Comparison of ENCODE assay signal across 8 mouse cellular contexts in genomic region chr7:141435856-141436522, GRCm38 (mm10). TPM values are rescaled to one million over a fixed set of nuclear protein-coding genes. Genes with fewer than 3 reads are reported as not detected.
DNase-seq lines count a peak whose midpoint lies in the region; ATAC-seq and TF ChIP-seq lines count a peak whose summit lies in the region.

No protein-coding gene starts in this region.

- no peaks in the 10 kb centered on the region for H3K9me3 ChIP-seq in kidney, embryonic 15.5 days (replicated peaks)
- H3K9me3 ChIP-seq in hindbrain, embryonic 15.5 days: no peaks in the 10 kb centered on the region
- H3K9me3 ChIP-seq in midbrain, embryonic 15.5 days: no peaks in the 10 kb centered on the region

- H3K27ac ChIP-seq in kidney, embryonic 15.5 days: no peak overlapping the region
- H3K27ac ChIP-seq in cortical plate, adult 2 months (ENCODE audit: insufficient read depth, low read length): peak overlapping the region; percentile 50; the same call in 1 of the 2 replicates
- H3K27ac ChIP-seq in hindbrain, embryonic 15.5 days (replicated peaks): no peak overlapping the region
- peak overlapping the region; percentile 84; the same call in 1 of the 2 replicates for H3K27ac ChIP-seq in midbrain, embryonic 15.5 days

- no peak for TF ChIP-seq CTCF in cortical plate, adult 2 months (IDR thresholded peaks at IDR 0.05; ENCODE audit: extremely low read depth, insufficient read depth, low read length)

- H3K27me3 ChIP-seq in kidney, embryonic 15.5 days: no peaks in the 10 kb centered on the region
- H3K27me3 ChIP-seq in hindbrain, embryonic 15.5 days: no peaks in the 10 kb centered on the region
- H3K27me3 ChIP-seq in midbrain, embryonic 15.5 days (replicated peaks): no peaks in the 10 kb centered on the region

- peaks cover 61% of the 10 kb centered on the region for H3K36me3 ChIP-seq in kidney, embryonic 15.5 days
- peaks cover 21% of the 10 kb centered on the region for H3K36me3 ChIP-seq in hindbrain, embryonic 15.5 days
- peaks cover 13% of the 10 kb centered on the region for H3K36me3 ChIP-seq in midbrain, embryonic 15.5 days (replicated peaks)

- no peak overlapping the region for H3K4me3 ChIP-seq in kidney, embryonic 15.5 days (replicated peaks)
- peak overlapping the region; percentile 48; the same call in 1 of the 2 replicates for H3K4me3 ChIP-seq in cortical plate, adult 2 months (ENCODE audit: insufficient read depth, low read length)
- H3K4me3 ChIP-seq in hindbrain, embryonic 15.5 days: peak overlapping the region; percentile 61
- no peak overlapping the region; the same call in none of the 2 replicates for H3K4me3 ChIP-seq in midbrain, embryonic 15.5 days

- 80% methylated on average over 9 of the region's 9 CpGs for WGBS in kidney, embryonic 15.5 days
- WGBS in hindbrain, embryonic 15.5 days: 70% methylated on average over 9 of the region's 9 CpGs
- 74% methylated on average over 9 of the region's 9 CpGs for WGBS in midbrain, embryonic 15.5 days

- DNase-seq in kidney, postnatal 10 days: no peak
- no peak for DNase-seq in frontal cortex, postnatal 14 days (ENCODE audit: low spot score in 2 of 2)
- no peak for DNase-seq in adipocyte (ENCODE audit: low spot score)
- no peak for DNase-seq in thymus, postnatal 10 days (ENCODE audit: low spot score in 2 of 2)

- TF ChIP-seq POLR2A in cortical plate, adult 2 months (IDR thresholded peaks at IDR 0.05; ENCODE audit: extremely low read depth, insufficient read depth, low read length): no peak

- ATAC-seq in kidney, embryonic 15.5 days (replicated peaks; ENCODE audit: low FRiP score): no peak
- ATAC-seq in hindbrain, embryonic 15.5 days (ENCODE audit: low FRiP score, low read depth): no peak
- ATAC-seq in midbrain, embryonic 15.5 days (replicated peaks): no peak

- peak overlapping the region; percentile 95 for H3K4me2 ChIP-seq in kidney, embryonic 15.5 days
- H3K4me2 ChIP-seq in hindbrain, embryonic 15.5 days: peak overlapping the region; percentile 84
- peak overlapping the region; percentile 92 for H3K4me2 ChIP-seq in midbrain, embryonic 15.5 days

- H3K4me1 ChIP-seq in kidney, embryonic 15.5 days: peaks cover 58% of the 10 kb centered on the region
- H3K4me1 ChIP-seq in cortical plate, adult 2 months (ENCODE audit: control insufficient read depth, insufficient read depth, low read length): peaks cover 6% of the 10 kb centered on the region
- peaks cover 63% of the 10 kb centered on the region for H3K4me1 ChIP-seq in hindbrain, embryonic 15.5 days (replicated peaks)
- peaks cover 50% of the 10 kb centered on the region for H3K4me1 ChIP-seq in midbrain, embryonic 15.5 days

- H3K9ac ChIP-seq in kidney, embryonic 15.5 days: no peak overlapping the region
- H3K9ac ChIP-seq in hindbrain, embryonic 15.5 days: peak overlapping the region; percentile 68; the same call in 1 of the 2 replicates
- H3K9ac ChIP-seq in midbrain, embryonic 15.5 days: no peak overlapping the region

RNA-seq across cellular contexts. Expression of gene Slc25a22, which starts 1.7 kb away (rescaled TPM):
- polyA plus RNA-seq in kidney, embryonic 15.5 days (2015; fragmentation: Nextera tagmentation; extraction: Ambion mirVana): 27.6 and 34.0 TPM in 2 replicates
- polyA plus RNA-seq in cortical plate, adult 2 months (2012; rRNA removed): 242 and 244 TPM in 2 replicates
- 94.0 and 107 TPM in 2 replicates for polyA plus RNA-seq in hindbrain, embryonic 15.5 days (2015; fragmentation: Nextera tagmentation; extraction: Ambion mirVana)
- polyA plus RNA-seq in midbrain, embryonic 15.5 days (2015; fragmentation: Nextera tagmentation; extraction: Ambion mirVana): 109 and 120 TPM in 2 replicates

RNA-seq across cellular contexts. Expression of gene Cend1, which starts 6.7 kb away (rescaled TPM):
- 2.6 and 3.4 TPM in 2 replicates for polyA plus RNA-seq in kidney, embryonic 15.5 days (2015; fragmentation: Nextera tagmentation; extraction: Ambion mirVana)
- 228 and 231 TPM in 2 replicates for polyA plus RNA-seq in cortical plate, adult 2 months (2012; rRNA removed)
- polyA plus RNA-seq in hindbrain, embryonic 15.5 days (2015; fragmentation: Nextera tagmentation; extraction: Ambion mirVana): 153 and 184 TPM in 2 replicates
- 111 and 113 TPM in 2 replicates for polyA plus RNA-seq in midbrain, embryonic 15.5 days (2015; fragmentation: Nextera tagmentation; extraction: Ambion mirVana)

RNA-seq across cellular contexts. Expression of gene Pidd1, which starts 7.8 kb away (rescaled TPM):
- 10.5 and 12.6 TPM in 2 replicates for polyA plus RNA-seq in kidney, embryonic 15.5 days (2015; fragmentation: Nextera tagmentation; extraction: Ambion mirVana)
- 2.7 and 2.8 TPM in 2 replicates for polyA plus RNA-seq in cortical plate, adult 2 months (2012; rRNA removed)
- 3.9 and 4.5 TPM in 2 replicates for polyA plus RNA-seq in hindbrain, embryonic 15.5 days (2015; fragmentation: Nextera tagmentation; extraction: Ambion mirVana)
- polyA plus RNA-seq in midbrain, embryonic 15.5 days (2015; fragmentation: Nextera tagmentation; extraction: Ambion mirVana): 3.4 and 3.8 TPM in 2 replicates

RNA-seq across cellular contexts. Expression of gene Rplp2, which starts 11.2 kb away (rescaled TPM):
- polyA plus RNA-seq in kidney, embryonic 15.5 days (2015; fragmentation: Nextera tagmentation; extraction: Ambion mirVana): 1,339 and 1,510 TPM in 2 replicates
- polyA plus RNA-seq in cortical plate, adult 2 months (2012; rRNA removed): 611 and 653 TPM in 2 replicates
- polyA plus RNA-seq in hindbrain, embryonic 15.5 days (2015; fragmentation: Nextera tagmentation; extraction: Ambion mirVana): 674 and 754 TPM in 2 replicates
- 597 and 636 TPM in 2 replicates for polyA plus RNA-seq in midbrain, embryonic 15.5 days (2015; fragmentation: Nextera tagmentation; extraction: Ambion mirVana)

RNA-seq across cellular contexts. Expression of gene Pnpla2, which starts 19.0 kb away (rescaled TPM):
- polyA plus RNA-seq in kidney, embryonic 15.5 days (2015; fragmentation: Nextera tagmentation; extraction: Ambion mirVana): 36.3 and 41.7 TPM in 2 replicates
- polyA plus RNA-seq in cortical plate, adult 2 months (2012; rRNA removed): 31.6 and 32.2 TPM in 2 replicates
- 19.7 and 19.8 TPM in 2 replicates for polyA plus RNA-seq in hindbrain, embryonic 15.5 days (2015; fragmentation: Nextera tagmentation; extraction: Ambion mirVana)
- polyA plus RNA-seq in midbrain, embryonic 15.5 days (2015; fragmentation: Nextera tagmentation; extraction: Ambion mirVana): 17.7 and 20.1 TPM in 2 replicates

Comparison
In these comparisons a context has a peak if more than half of its experiments do, and no peak if none do; other contexts are left out.
1. H3K27ac ChIP-seq: peak in cortical plate, adult 2 months (single experiment) and midbrain, embryonic 15.5 days (single experiment); none in kidney, embryonic 15.5 days (single experiment) and hindbrain, embryonic 15.5 days (single experiment).
2. H3K4me3 ChIP-seq: peak in cortical plate, adult 2 months (single experiment) and hindbrain, embryonic 15.5 days (single experiment); none in kidney, embryonic 15.5 days (single experiment) and midbrain, embryonic 15.5 days (single experiment).
3. RNA of gene Cend1, which starts 6.7 kb away (polyA plus RNA-seq): 228 to 231 TPM in cortical plate, adult 2 months, 153 to 184 TPM in hindbrain, embryonic 15.5 days and 111 to 113 TPM in midbrain, embryonic 15.5 days; 2.6 to 3.4 TPM in kidney, embryonic 15.5 days; every median in the first group is over 10 times any median in the second.
4. Peak in every context shown above with its lines, with median percentiles within 50 percentile points of each other: H3K4me2 ChIP-seq.